Mouse (Mus musculus) A20 (cell line): Measurements from ENCODE around the gene Susd3.

Experiments
- DNase-seq: peaks from one replicate; pipeline ENCODE4 v3.0.0-alpha.2; 2011; ENCODE audit warnings: low read depth, low spot score

Gene Susd3

DNA sequence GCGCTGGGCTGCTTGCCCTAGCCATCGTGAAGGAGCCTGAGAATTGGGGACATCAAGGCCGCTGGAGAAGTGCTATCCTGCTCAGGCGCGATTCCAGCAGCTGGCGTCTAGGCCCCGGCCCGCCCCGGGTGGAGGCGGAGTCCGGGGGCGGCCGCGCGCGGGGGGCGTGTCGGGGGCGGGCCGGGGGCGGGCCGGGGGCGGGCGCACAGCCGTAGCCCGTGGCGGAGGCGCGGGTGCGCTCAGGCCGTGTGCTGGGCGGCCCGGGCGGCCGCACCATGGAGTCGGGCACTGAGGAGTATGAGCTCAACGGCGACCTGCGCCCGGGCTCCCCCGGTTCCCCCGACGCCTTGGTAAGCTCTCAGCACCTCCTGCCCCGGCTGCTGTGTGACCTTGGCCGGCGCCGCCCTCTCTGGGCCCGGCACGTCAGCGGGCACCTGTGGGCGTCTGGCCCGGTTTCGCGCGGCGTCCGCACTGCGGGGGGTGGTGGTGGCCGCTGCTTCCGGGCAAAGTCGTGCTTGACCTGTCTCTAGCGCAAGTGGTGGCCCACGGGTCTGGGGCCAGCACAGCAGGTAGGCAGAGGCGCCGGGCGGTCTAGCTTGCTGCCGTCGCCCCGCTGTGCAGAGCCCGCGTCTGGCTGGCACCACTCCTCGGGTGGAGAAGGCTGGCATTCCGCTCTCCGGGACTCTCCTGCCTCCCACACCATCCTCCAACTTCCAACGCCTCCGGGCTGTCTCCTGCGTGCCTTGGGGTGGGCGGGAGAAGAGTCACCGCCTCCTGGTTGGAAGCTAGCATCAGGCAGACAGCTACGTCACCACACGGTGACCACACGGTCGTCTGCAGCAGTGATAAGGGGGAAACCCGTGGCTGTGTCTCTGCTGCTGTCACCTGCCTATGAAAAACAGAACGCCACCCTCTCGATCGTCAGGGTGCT is 61.0 kb downstream of the Susd3 start, which contains the start of gene Ninj1:
Ninj1 (plus strand) TSS at position 198 of the 931 bp plus-strand sequence.
- peak; percentile 90 for DNase-seq

GRCm38 (mm10) chr13:49186798-49187287 is 61.7 kb downstream of the Susd3 start:
- no peak for DNase-seq

DNA sequence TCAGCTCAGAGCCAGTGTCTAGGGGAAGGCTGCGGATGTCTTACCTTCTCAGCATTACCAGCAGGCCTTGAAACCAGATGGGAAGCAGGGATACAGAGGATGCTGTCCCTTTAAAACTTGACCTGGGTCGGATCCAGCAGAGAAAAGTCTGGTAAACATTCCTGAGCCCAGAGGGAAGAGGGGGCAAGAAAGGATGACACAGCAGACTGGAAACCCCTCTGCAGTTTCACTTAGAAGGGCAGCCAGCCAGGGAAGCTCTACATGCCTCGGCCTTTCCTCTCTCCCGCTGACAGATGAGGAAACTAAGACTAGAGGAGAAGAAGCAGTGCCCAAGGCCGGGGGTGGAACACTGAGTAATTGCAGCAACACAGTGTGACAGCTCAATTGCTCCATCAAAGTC is 64.9 kb downstream of the Susd3 start:
- DNase-seq, result no peak

DNA sequence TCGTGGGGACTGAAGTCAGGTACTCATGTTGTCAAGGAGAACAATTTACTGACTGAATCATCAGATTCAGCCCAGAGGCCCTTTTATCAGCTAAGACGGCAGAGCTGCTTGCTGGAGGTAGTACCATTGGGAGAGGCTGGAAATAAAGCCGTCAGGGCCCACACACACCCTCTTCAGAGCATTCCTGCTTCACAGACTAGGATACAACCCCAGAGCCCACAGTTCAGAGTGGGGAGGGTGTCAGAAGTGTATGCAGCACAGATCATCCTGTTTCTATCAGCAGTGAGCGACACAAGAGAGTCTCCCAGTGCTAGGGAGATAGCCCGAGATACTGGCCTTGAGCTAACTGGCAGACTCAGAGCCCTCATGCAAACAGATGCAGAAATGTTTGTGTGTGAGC is 65.3 kb downstream of the Susd3 start:
- no peak for DNase-seq

- peak; percentile 29 for DNase-seq
These were observed 67.0 kb downstream of the Susd3 start for GRCm38 (mm10) chr13:49181411-49181984.

- no peak for DNase-seq
These were observed 67.8 kb downstream of the Susd3 start for GRCm38 (mm10) chr13:49180691-49181090.
